Mouse (Mus musculus) heart, postnatal 0 days (tissue): ENCODE measurements around the gene Mill1. TPM values are rescaled to one million over a fixed set of nuclear protein-coding genes. Genes with fewer than 3 reads are reported as not detected.

ENCODE experiments used
- ATAC-seq: fragments of 200-750 bp; cut with Nextera tagmentation; 2 replicates; pipeline ENCODE4 v1.8.0; 2017; ENCODE audit warnings: low read depth, moderate number of reproducible peaks, moderate library complexity; ENCODE audit not compliant: insufficient read depth
- DNase-seq: peaks from one replicate; pipeline ENCODE4 v3.0.0-alpha.2; 2016; ENCODE audit warnings: low spot score
- H3K27ac ChIP-seq: fragments of 300-500 bp; sonication (generic); 2 replicates; pipeline ENCODE4 v1.5.1; 2014; ENCODE audit warnings: low read depth, mild to moderate bottlenecking
- H3K27me3 ChIP-seq: fragments of 300-500 bp; sonication (generic); 2 replicates; pipeline ENCODE4 v1.6.1; 2014; ENCODE audit warnings: low read length, mixed read lengths; ENCODE audit not compliant: control insufficient read depth, insufficient read depth
- H3K36me3 ChIP-seq: fragments of 300-500 bp; sonication (generic); replicated peaks from 2 replicates; pipeline ENCODE4 v1.6.1; 2014; ENCODE audit warnings: low read length, mixed read lengths; ENCODE audit not compliant: control insufficient read depth, insufficient read depth
- H3K4me1 ChIP-seq: fragments of 300-500 bp; sonication (generic); 2 replicates; pipeline ENCODE4 v1.6.1; 2014; ENCODE audit warnings: antibody characterized with exemption; ENCODE audit not compliant: control insufficient read depth, insufficient read depth
- H3K4me2 ChIP-seq: fragments of 300-500 bp; sonication (generic); 2 replicates; pipeline ENCODE4 v1.6.1; 2014; ENCODE audit warnings: low read depth, mild to moderate bottlenecking, low read length, moderate library complexity
- H3K4me3 ChIP-seq: fragments of 300-500 bp; sonication (generic); 2 replicates; pipeline ENCODE4 v1.5.1; 2014; ENCODE audit warnings: low read depth, low read length
- H3K9ac ChIP-seq: fragments of 300-500 bp; sonication (generic); replicated peaks from 2 replicates; pipeline ENCODE4 v1.6.1; 2014; ENCODE audit warnings: low read depth, low read length, mixed read lengths
- H3K9me3 ChIP-seq: fragments of 300-500 bp; sonication (generic); replicated peaks from 2 replicates; pipeline ENCODE4 v1.6.1; 2016; ENCODE audit warnings: low read length; ENCODE audit not compliant: control insufficient read depth
- CTCF ChIP-seq: IDR thresholded peaks from 2 replicates; pipeline ENCODE4 v1.5.1; 2016; ENCODE audit warnings: antibody characterized with exemption, control low read depth, low read depth
- EP300 ChIP-seq: IDR thresholded peaks from 2 replicates; pipeline ENCODE4 v1.6.1; 2016; ENCODE audit warnings: antibody characterized with exemption, low read depth
- WGBS: fragments of 180-500 bp; shearing (Covaris S2); extraction: QIAGEN DNeasy Blood & Tissue Kit; methylation state at CpG from one replicate; pipeline ENCODE4 v1.1.7; 2014; 5-methylcytosine and 5-hydroxymethylcytosine counted together
- polyA plus RNA-seq: library from polyadenylated mRNA; unstranded; fragments of >200 nt; fragmentation: Nextera tagmentation; extraction: Ambion mirVana; gene quantifications from 2 replicates; pipeline ENCODE4 v1.2.1, GENCODE M21; 2015
- total RNA-seq: library from RNA; depleted of rRNA; stranded (reverse); fragments of >200 nt; gene quantifications from 2 replicates; pipeline ENCODE4 v1.2.3, GENCODE M21; 2014; ENCODE audit warnings: low replicate concordance; rRNA removed

The Mill1 gene
- total and polyA plus RNA-seq, 2 experiments from 2014 or later: not detected

GRCm38 (mm10) chr7:18260219-18260618 lies 15.1 kb downstream of the Mill1 start:
- no peak overlapping the region for H3K9ac ChIP-seq
- H3K27ac ChIP-seq: no peak overlapping the region
- no peak overlapping the region for H3K4me2 ChIP-seq
- 14% methylated on average over 1 of the region's 1 CpGs for WGBS
- TF ChIP-seq EP300 (no peak), CTCF (no peak)
- no peaks in the 10 kb centered on the region for H3K27me3 ChIP-seq
- no peaks in the 10 kb centered on the region for H3K36me3 ChIP-seq
- peaks cover 13% of the 10 kb centered on the region; the same call in 1 of the 2 replicates for H3K9me3 ChIP-seq
- H3K4me3 ChIP-seq: no peak overlapping the region
- no peak for DNase-seq
- no peak for ATAC-seq
- no peaks in the 10 kb centered on the region for H3K4me1 ChIP-seq

DNA sequence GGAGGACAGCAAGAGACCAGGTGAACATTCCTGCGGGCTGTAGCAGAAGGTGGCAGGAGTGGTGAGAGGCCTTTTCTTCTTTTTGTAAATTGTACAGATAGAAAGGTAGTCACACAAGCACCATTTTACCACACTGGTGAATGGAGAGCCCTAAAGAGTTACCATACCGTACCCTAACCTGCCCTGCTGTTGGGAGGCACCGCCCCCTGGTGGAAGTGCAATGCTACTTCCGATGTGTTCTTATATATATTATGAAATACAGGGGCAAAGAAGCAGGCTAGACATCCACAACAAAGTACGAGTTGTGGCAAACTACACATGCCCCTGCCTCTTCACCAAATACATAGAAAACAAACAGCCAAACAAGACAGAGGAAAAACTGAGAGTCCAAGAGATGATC lies 19.9 kb downstream of the Mill1 start:
- Histone ChIP-seq H3K27me3 (no peaks in the 10 kb centered on the region), H3K4me2 (no peak overlapping the region), H3K9ac (no peak overlapping the region), H3K36me3 (no peaks in the 10 kb centered on the region), H3K27ac (no peak overlapping the region), H3K9me3 (peaks cover 36% of the 10 kb centered on the region), H3K4me3 (no peak overlapping the region), H3K4me1 (no peaks in the 10 kb centered on the region)
- no peak for TF ChIP-seq EP300
- TF ChIP-seq CTCF: no peak
- ATAC-seq (no peak), DNase-seq (no peak)
- 49% methylated on average over 5 of the region's 5 CpGs for WGBS

Other genes starting within 250 kb of the Mill1 start
- not detected in 2 replicates for gene Ceacam13, start 235.5 kb upstream of the Mill1 start, total RNA-seq
- gene Ceacam13, start 235.5 kb upstream of the Mill1 start, polyA plus RNA-seq: not detected in 2 replicates
- not detected in 2 replicates for gene Ceacam12, start 179.4 kb upstream of the Mill1 start, total RNA-seq
- gene Ceacam12, start 179.4 kb upstream of the Mill1 start, polyA plus RNA-seq: not detected in 2 replicates
- not detected in 2 replicates for gene Igfl3, start 68.9 kb upstream of the Mill1 start, total RNA-seq
- gene Igfl3, start 68.9 kb upstream of the Mill1 start, polyA plus RNA-seq: not detected in 2 replicates
- not detected in 2 replicates for gene Psg18, start 109.7 kb downstream of the Mill1 start, total RNA-seq
- not detected in 2 replicates for gene Psg18, start 109.7 kb downstream of the Mill1 start, polyA plus RNA-seq
- not detected in 2 replicates for gene Psg28, start 186.7 kb downstream of the Mill1 start, total RNA-seq
- gene Psg28, start 186.7 kb downstream of the Mill1 start, polyA plus RNA-seq: not detected in 2 replicates
- gene Psg26, start 238.8 kb downstream of the Mill1 start, total RNA-seq: not detected in 2 replicates
- not detected in 2 replicates for gene Psg26, start 238.8 kb downstream of the Mill1 start, polyA plus RNA-seq